Mouse (Mus musculus) G1E (cell line): ENCODE data around the gene Dock4.

ENCODE experiments used
- CTCF ChIP-seq: IDR thresholded peaks from 2 replicates; pipeline ENCODE4 v1.5.1; 2012; ENCODE audit warnings: low read depth, low read length, inconsistent platforms, mixed read lengths
- GATA1 ChIP-seq: IDR thresholded peaks from 2 replicates; pipeline ENCODE4 v1.6.1; 2012; ENCODE audit warnings: borderline replicate concordance, low read length, inconsistent platforms, mixed read lengths
- GATA2 ChIP-seq: IDR thresholded peaks from 2 replicates; pipeline ENCODE4 v1.6.1; 2012; ENCODE audit warnings: low read depth, low read length, inconsistent platforms, borderline replicate concordance
- POLR2AphosphoS5 ChIP-seq: IDR thresholded peaks from 2 replicates; pipeline ENCODE4 v1.6.1; 2012; ENCODE audit warnings: low read depth, low read length, inconsistent platforms; ENCODE audit not compliant: insufficient replicate concordance
- TAL1 ChIP-seq: conservative IDR thresholded peaks from 2 replicates; pipeline ENCODE4 v1.6.1; 2012; ENCODE audit warnings: low read depth, low read length, inconsistent platforms, mixed read lengths

GRCm38 (mm10) chr12:40854705-40855367, 409.1 kb downstream of the Dock4 start:
- TF ChIP-seq GATA1, result no peak
- TF ChIP-seq CTCF, result no peak
- no peak for TF ChIP-seq POLR2AphosphoS5
- no peak for TF ChIP-seq TAL1
- no peak for TF ChIP-seq GATA2
